Mouse (Mus musculus) cerebellum, adult 2 months (tissue): Measurements from ENCODE around the gene Cherp.

Experiments used
- CTCF ChIP-seq: fragments of 200-500 bp; IDR thresholded peaks from 2 replicates; pipeline ENCODE4 v1.5.1; 2011; ENCODE audit warnings: low read depth, mild to moderate bottlenecking, control low read depth, low read length, moderate library complexity, borderline replicate concordance; ENCODE audit not compliant: insufficient read depth
- POLR2A ChIP-seq: fragments of 200-500 bp; IDR thresholded peaks from 2 replicates; pipeline ENCODE4 v1.6.1; 2011; ENCODE audit warnings: low read length, control low read depth, borderline replicate concordance; ENCODE audit not compliant: insufficient read depth

DNA sequence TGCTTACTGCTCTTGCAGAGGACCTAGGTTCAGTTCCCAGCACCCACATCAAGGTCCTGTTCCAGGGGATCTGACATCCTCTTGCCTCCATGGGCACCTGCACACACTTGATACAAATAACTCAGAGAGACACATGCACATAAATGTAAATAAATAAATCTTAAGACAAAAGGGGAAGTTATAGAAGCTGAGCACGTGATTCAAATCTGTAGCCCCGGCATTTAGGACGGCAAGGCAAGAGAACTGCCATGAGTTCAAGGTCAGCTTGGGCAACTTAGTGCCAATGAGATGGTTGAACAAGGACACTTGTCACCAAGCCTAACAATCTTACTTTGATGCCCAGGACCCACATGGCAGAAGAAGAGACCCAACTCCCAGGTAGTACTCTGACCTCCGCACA, 57.0 kb downstream of the Cherp start:
- TF ChIP-seq CTCF (no peak), POLR2A (no peak)
